Mouse (Mus musculus) midbrain, postnatal 0 days (tissue): ENCODE measurements around the gene Ifi35. TPM values are rescaled to one million over a fixed set of nuclear protein-coding genes. Genes with fewer than 3 reads are reported as not detected.

ENCODE experiments used
- ATAC-seq: fragments of 200-750 bp; cut with Nextera tagmentation; 2 replicates; pipeline ENCODE4 v1.8.0; 2017; ENCODE audit warnings: moderate number of reproducible peaks, mild to moderate bottlenecking, moderate TSS enrichment, moderate library complexity; ENCODE audit not compliant: low FRiP score
- DNase-seq: peaks from one replicate; pipeline ENCODE4 v3.0.0-alpha.2; 2015; ENCODE audit warnings: low spot score
- H3K27ac ChIP-seq: fragments of 300-500 bp; sonication (generic); 2 replicates; pipeline ENCODE4 v1.5.1; 2014; ENCODE audit warnings: low read depth, mild to moderate bottlenecking, low read length, mixed read lengths
- H3K27me3 ChIP-seq: fragments of 300-500 bp; sonication (generic); 2 replicates; pipeline ENCODE4 v1.6.1; 2014; ENCODE audit warnings: low read length, control low read depth, mixed read lengths; ENCODE audit not compliant: insufficient read depth
- H3K36me3 ChIP-seq: fragments of 300-500 bp; sonication (generic); 2 replicates; pipeline ENCODE4 v1.6.1; 2014; ENCODE audit warnings: low read length, control low read depth, mixed read lengths; ENCODE audit not compliant: insufficient read depth
- H3K4me1 ChIP-seq: fragments of 300-500 bp; sonication (generic); 2 replicates; pipeline ENCODE4 v1.6.1; 2014; ENCODE audit warnings: mild to moderate bottlenecking, control low read depth, antibody characterized with exemption, low read length, mixed read lengths; ENCODE audit not compliant: insufficient read depth
- H3K4me2 ChIP-seq: fragments of 300-500 bp; sonication (generic); 2 replicates; pipeline ENCODE4 v1.6.1; 2014; ENCODE audit warnings: low read depth, mild to moderate bottlenecking, low read length, mixed read lengths; ENCODE audit not compliant: poor library complexity, severe bottlenecking
- H3K4me3 ChIP-seq: fragments of 300-500 bp; sonication (generic); 2 replicates; pipeline ENCODE4 v1.5.1; 2014; ENCODE audit warnings: low read depth, mild to moderate bottlenecking, low read length, moderate library complexity
- H3K9ac ChIP-seq: fragments of 300-500 bp; sonication (generic); replicated peaks from 2 replicates; pipeline ENCODE4 v1.6.1; 2014; ENCODE audit warnings: mild to moderate bottlenecking, low read length, moderate library complexity, mixed read lengths; ENCODE audit not compliant: poor library complexity, severe bottlenecking
- H3K9me3 ChIP-seq: fragments of 300-500 bp; sonication (generic); 2 replicates; pipeline ENCODE4 v1.6.1; 2016; ENCODE audit warnings: low read length, control low read depth
- CTCF ChIP-seq: IDR thresholded peaks from 2 replicates; pipeline ENCODE4 v1.5.1; 2016; ENCODE audit warnings: antibody characterized with exemption, mild to moderate bottlenecking
- WGBS: fragments of 180-500 bp; shearing (Covaris S2); extraction: QIAGEN DNeasy Blood & Tissue Kit; methylation state at CpG from one replicate; pipeline ENCODE4 v1.1.7; 2014; 5-methylcytosine and 5-hydroxymethylcytosine counted together
- polyA plus RNA-seq: library from polyadenylated mRNA; unstranded; fragments of >200 nt; fragmentation: Nextera tagmentation; extraction: Ambion mirVana; gene quantifications from 2 replicates; pipeline ENCODE4 v1.2.1, GENCODE M21; 2015
- total RNA-seq: library from RNA; depleted of rRNA; stranded (reverse); fragments of >200 nt; gene quantifications from 2 replicates; pipeline ENCODE4 v1.2.3, GENCODE M21; 2014

The Ifi35 gene
- total and polyA plus RNA-seq, 2 experiments from 2014 or later = 3.3 to 4.5 TPM

DNA sequence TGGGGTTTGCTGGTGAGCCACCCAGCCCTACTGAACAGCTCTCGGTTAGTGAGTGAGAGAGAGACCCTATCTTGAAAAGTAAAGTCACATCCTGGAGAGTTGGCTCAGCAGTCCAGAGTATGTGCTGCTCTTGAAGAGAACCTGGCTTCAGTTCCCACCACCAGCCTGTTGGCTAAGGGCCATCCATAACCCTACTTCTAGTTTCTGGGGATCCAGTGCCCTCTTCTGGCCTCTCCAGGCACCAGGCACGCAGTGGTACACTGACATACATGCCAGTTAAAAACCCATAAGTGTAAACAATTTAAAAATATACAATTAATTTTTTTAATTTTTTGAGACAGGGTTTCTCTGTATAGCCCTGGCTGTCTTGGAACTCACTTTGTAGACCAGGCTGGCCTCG is 2.2 kb downstream of the Ifi35 start:
- no peak for ATAC-seq
- Histone ChIP-seq H3K27ac (no peak overlapping the region), H3K4me1 (no peaks in the 10 kb centered on the region), H3K36me3 (peaks cover 4% of the 10 kb centered on the region; the same call in 1 of the 2 replicates), H3K4me3 (no peak overlapping the region), H3K4me2 (no peak overlapping the region), H3K9ac (no peak overlapping the region), H3K9me3 (no peaks in the 10 kb centered on the region), H3K27me3 (no peaks in the 10 kb centered on the region)
- no peak for DNase-seq
- 77% methylated on average over 3 of the region's 3 CpGs for WGBS
- TF ChIP-seq CTCF = peak; percentile 6; the same call in 1 of the 2 replicates

DNA sequence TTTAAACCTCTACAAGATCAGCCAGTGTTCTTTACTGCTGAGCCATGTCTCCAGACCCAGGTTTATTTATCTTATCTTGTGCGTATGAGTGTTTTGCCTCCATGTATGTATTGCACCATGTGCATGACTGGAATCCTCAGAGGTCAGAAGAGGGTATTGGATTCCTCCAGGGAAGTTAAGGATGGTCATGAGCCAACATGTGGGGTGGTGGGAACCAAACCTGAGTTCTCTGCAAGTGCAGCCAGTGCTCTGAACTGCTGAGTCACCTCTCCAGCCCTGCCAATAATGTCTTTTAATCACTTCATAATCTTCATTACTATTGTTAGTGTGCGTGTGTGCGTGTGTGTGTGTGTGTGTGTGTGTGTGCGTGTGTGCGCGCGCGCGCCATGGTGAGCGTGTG is 3.3 kb downstream of the Ifi35 start:
- H3K9me3 ChIP-seq = no peaks in the 10 kb centered on the region
- H3K4me2 ChIP-seq = no peak overlapping the region
- no peaks in the 10 kb centered on the region for H3K4me1 ChIP-seq
- no peak for ATAC-seq
- no peak overlapping the region for H3K27ac ChIP-seq
- no peaks in the 10 kb centered on the region for H3K27me3 ChIP-seq
- no peak overlapping the region for H3K9ac ChIP-seq
- DNase-seq = no peak
- H3K36me3 ChIP-seq = no peaks in the 10 kb centered on the region
- WGBS = 94% methylated on average over 10 of the region's 10 CpGs
- TF ChIP-seq CTCF = no peak
- no peak overlapping the region for H3K4me3 ChIP-seq

DNA sequence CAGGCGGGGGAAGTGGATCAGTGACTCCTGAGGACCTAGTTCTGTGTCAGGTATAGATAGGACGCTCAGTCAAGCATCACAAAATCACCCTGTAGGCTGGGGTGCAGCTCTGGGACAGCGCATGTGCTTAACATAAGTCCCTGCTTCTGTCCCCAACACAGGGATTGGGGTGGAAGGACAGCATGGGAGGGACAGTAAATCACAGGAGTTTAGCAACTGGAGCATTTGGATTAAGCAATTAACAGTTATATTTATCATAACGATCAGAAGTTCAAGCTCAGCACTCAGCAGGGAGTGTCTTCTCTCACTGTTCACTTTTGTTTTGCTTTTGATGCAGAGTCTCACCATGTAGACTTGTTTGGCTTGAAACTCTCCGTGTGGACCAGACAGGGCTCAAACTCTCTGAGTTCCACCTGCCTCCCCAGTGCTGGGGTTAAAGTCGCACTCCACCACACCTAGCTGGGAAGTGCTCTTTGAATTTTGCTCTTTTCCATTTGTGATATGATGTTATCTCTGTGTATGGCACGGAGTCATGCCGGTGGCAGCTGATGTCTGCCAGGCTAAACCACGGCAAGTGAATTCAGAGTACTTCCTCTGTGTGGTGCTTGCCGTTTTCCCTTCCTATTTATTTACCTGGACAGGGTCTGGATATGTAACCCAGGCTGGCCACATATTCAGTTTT is 4.0 kb downstream of the Ifi35 start:
- WGBS = 71% methylated on average over 10 of the region's 10 CpGs
- Histone ChIP-seq H3K36me3 (no peaks in the 10 kb centered on the region; the same call in 1 of the 2 replicates), H3K4me3 (no peak overlapping the region), H3K4me2 (no peak overlapping the region), H3K9me3 (no peaks in the 10 kb centered on the region), H3K9ac (no peak overlapping the region), H3K27ac (no peak overlapping the region), H3K4me1 (no peaks in the 10 kb centered on the region), H3K27me3 (no peaks in the 10 kb centered on the region)
- ATAC-seq (no peak), DNase-seq (no peak)
- TF ChIP-seq CTCF = no peak

DNA sequence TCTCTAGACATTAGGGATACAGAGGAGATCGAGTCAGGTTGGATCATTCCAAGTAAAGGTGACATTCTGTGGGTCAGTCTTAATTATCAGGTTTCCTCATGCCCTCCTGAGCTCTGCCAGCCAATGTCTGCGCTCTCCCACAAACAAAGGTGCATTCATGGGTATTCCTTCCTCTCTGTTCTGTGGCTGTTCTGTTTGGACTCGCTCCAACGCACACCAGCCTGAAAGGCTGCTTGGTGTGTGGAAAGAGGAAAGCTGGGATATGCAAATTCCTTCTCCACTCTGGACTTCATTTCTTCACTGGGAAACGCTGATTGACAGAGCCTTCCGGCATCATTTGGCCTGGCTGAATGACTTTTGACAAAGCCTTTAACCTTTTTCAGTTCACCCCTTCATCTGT is 6.5 kb downstream of the Ifi35 start:
- no peak overlapping the region for H3K9ac ChIP-seq
- no peak for TF ChIP-seq CTCF
- no peak overlapping the region for H3K4me2 ChIP-seq
- no peak overlapping the region for H3K27ac ChIP-seq
- H3K4me1 ChIP-seq = no peaks in the 10 kb centered on the region
- 30% methylated on average over 6 of the region's 6 CpGs for WGBS
- H3K4me3 ChIP-seq = no peak overlapping the region
- ATAC-seq (no peak), DNase-seq (peak; percentile 61)
- no peaks in the 10 kb centered on the region for H3K9me3 ChIP-seq
- no peaks in the 10 kb centered on the region for H3K27me3 ChIP-seq
- peaks cover 21% of the 10 kb centered on the region for H3K36me3 ChIP-seq

DNA sequence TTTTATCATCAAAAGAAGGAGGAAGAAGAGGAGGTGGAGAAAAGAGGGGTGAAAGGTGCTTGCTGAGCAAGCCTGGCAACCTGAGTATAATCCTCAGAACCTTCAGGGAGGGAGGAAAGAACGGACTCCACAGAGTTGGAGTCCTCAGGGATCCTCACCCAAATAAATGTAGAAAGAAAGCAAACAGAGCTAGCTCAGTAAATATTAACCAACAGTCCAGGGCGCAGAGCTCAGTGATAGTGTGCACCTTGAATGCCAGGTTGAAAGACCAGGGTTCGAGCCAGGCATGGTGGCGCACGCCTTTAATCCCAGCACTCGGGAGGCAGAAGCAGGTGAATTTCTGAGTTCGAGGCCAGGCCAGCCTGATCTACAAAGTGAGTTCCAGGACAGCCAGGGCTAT is 7.4 kb downstream of the Ifi35 start:
- TF ChIP-seq CTCF = no peak
- H3K27ac ChIP-seq = no peak overlapping the region
- no peak for DNase-seq
- H3K4me1 ChIP-seq = no peaks in the 10 kb centered on the region
- no peak overlapping the region for H3K9ac ChIP-seq
- no peak overlapping the region for H3K4me3 ChIP-seq
- ATAC-seq = no peak
- H3K4me2 ChIP-seq = no peak overlapping the region
- H3K27me3 ChIP-seq = no peaks in the 10 kb centered on the region
- 88% methylated on average over 7 of the region's 7 CpGs for WGBS
- H3K9me3 ChIP-seq = no peaks in the 10 kb centered on the region
- H3K36me3 ChIP-seq = peaks cover 31% of the 10 kb centered on the region

DNA sequence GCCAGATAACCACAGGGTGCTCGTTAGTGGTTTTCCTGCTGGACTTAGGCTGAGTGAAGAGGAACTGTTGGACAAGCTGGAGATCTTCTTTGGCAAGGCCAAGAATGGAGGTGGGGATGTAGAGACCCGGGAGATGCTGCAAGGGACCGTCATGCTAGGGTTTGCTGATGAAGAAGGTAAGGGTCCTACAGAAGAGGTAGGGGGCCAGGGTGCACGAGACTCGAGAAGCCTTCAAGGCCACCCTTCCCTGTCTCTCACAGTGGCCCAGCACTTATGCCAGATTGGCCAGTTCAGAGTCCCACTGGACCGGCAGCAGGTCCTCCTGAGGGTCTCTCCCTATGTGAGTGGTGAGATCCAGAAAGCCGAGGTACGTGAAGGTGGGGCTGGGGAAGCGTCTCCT is 9.4 kb downstream of the Ifi35 start:
- WGBS = 92% methylated on average over 9 of the region's 9 CpGs

More for the DNA sequence above, 9.4 kb downstream of the Ifi35 start:
- DNase-seq = no peak
- ATAC-seq = no peak
- Histone ChIP-seq H3K27me3 (no peaks in the 10 kb centered on the region), H3K27ac (no peak overlapping the region), H3K4me2 (no peak overlapping the region), H3K4me3 (no peak overlapping the region), H3K36me3 (peaks cover 40% of the 10 kb centered on the region), H3K4me1 (0 out of 2 replicates have a peak, but pooled peaks cover 2% of the 10 kb centered on the region), H3K9me3 (no peaks in the 10 kb centered on the region), H3K9ac (no peak overlapping the region)
- TF ChIP-seq CTCF = no peak
